Mouse (Mus musculus) heart, adult 2 months (tissue): ENCODE measurements around the gene Dnajc10. TPM values are rescaled to one million over a fixed set of nuclear protein-coding genes. Genes with fewer than 3 reads are reported as not detected.

ENCODE experiments used
- DNase-seq, 2 experiments: peaks; one replicate each; pipeline ENCODE4 v3.0.0; 2021
- H3K27ac ChIP-seq: fragments of 200-600 bp; 2 replicates; pipeline ENCODE4 v1.8.1; 2022
- H3K27me3 ChIP-seq: fragments of 200-500 bp; 2 replicates; pipeline ENCODE4 v1.6.1; 2012; ENCODE audit warnings: mild to moderate bottlenecking, low read length, inconsistent platforms, mixed read lengths; ENCODE audit not compliant: control insufficient read depth, insufficient read depth
- H3K36me3 ChIP-seq: fragments of 200-500 bp; 2 replicates; pipeline ENCODE4 v1.6.1; 2012; ENCODE audit warnings: low read length, inconsistent platforms; ENCODE audit not compliant: control insufficient read depth, insufficient read depth
- H3K4me1 ChIP-seq: fragments of 200-500 bp; 2 replicates; pipeline ENCODE4 v1.6.1; 2011; ENCODE audit warnings: low read length; ENCODE audit not compliant: control insufficient read depth, insufficient read depth
- H3K4me3 ChIP-seq: fragments of 200-600 bp; 2 replicates; pipeline ENCODE4 v1.8.1; 2022
- H3K79me2 ChIP-seq: fragments of 200-500 bp; replicated peaks from 2 replicates; pipeline ENCODE4 v1.6.1; 2012; ENCODE audit warnings: mild to moderate bottlenecking, inconsistent platforms, low read length, moderate library complexity, mixed read lengths; ENCODE audit not compliant: control insufficient read depth, insufficient read depth
- H3K9ac ChIP-seq: fragments of 200-500 bp; 2 replicates; pipeline ENCODE4 v1.6.1; 2012; ENCODE audit warnings: low read depth, mild to moderate bottlenecking, control low read depth, inconsistent platforms, low read length, mixed read lengths
- CTCF ChIP-seq: fragments of 200-600 bp; IDR thresholded peaks from 2 replicates; pipeline ENCODE4 v1.8.1; 2022; ENCODE audit warnings: antibody characterized with exemption, mild to moderate bottlenecking, moderate library complexity
- EP300 ChIP-seq: fragments of 200-500 bp; IDR thresholded peaks from 2 replicates; pipeline ENCODE4 v1.6.1; 2011; ENCODE audit warnings: low read depth, low read length, control low read depth; ENCODE audit not compliant: insufficient read depth
- POLR2A ChIP-seq: fragments of 200-500 bp; IDR thresholded peaks from 2 replicates; pipeline ENCODE4 v1.6.1; 2011; ENCODE audit warnings: mild to moderate bottlenecking, low read depth, low read length, control low read depth; ENCODE audit not compliant: insufficient read depth
- WGBS: fragments of 180-500 bp; shearing (Covaris S2); methylation state at CpG from one replicate; pipeline ENCODE4 v1.1.7; 2018; 5-methylcytosine and 5-hydroxymethylcytosine counted together
- intact Hi-C: fragments of 180-260 bp; cut with DNase I; formaldehyde crosslinking; loops from one replicate; pipeline ENCODE4 v1.15.1; 2025
- long read RNA-seq: library from polyadenylated mRNA; stranded (forward); transcript quantifications from one replicate; pipeline ENCODE4 v2.0.0, GENCODE M21; 2021
- polyA plus RNA-seq: library from polyadenylated mRNA; depleted of rRNA; stranded (reverse); fragments of >200 nt; gene quantifications from 2 replicates; pipeline ENCODE4 v1.2.3, GENCODE M21; 2012; rRNA removed
- total RNA-seq, 2 experiments: library from RNA; stranded (reverse); gene quantifications; 2 replicates each; pipeline ENCODE4 v1.2.3; 2021

The Dnajc10 gene
- total RNA-seq (10 to 100 TPM; 32.6 to 33.9 TPM), polyA plus RNA-seq (12.9 and 23.5 TPM in 2 replicates)
- long read RNA-seq, full-length matches to known transcripts = 48 of 52 reads
- long read RNA-seq, partial matches to known transcripts = 4 of 52 reads
- long read RNA-seq, other reads (novel, unspliced or antisense) = 0 of 52 reads

DNA sequence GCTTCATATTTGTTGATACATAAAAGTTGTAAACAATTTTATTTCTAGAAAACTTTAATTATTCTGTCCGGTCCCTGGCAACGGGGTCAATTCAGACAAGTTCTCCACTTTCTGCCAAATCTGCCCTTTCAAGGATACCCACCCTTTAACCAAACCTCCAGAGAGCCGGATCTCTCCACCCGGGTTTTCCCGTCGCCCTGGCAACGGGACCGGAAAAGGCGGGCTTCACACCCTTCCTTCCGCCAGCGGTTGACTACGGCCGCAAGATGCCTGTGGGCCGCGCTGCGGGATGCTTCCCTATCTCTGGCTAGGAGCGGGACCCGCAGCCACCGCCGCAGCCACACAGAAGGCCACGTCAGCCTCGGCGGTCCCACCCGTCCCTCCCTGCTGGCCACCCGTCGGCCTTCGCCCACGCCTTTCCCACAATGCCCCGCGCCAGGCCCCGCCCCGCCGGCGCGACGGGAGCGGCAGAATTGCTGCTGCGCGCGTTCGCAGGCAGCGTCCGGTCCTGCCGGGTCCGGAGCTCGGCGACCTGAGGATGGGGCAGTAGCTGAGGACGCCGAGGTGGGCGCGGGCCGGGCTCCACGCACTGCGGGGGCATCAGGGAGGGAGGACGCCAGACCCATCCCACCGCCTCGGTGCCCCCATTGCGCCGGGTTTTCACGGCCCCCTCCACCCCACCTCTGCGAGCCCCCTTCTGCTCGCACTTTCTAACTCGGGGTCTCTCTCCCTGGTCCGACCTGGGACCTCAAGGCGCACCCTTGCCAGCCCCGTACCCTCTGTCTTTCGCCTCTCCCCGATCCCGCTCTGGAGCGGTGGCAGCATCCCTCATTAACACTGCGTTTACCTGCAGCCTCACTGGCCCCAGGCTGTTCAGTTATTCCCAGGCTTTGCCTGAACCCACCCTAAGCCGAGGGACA, at the start of gene Dnajc10:
Gene Dnajc10, plus strand, starts transcription at position 225 of the 920 bp plus-strand sequence.
- Histone ChIP-seq H3K4me3 (peak within 1 kb of the TSS; percentile 93), H3K79me2 (no peaks in the 10 kb centered on the region), H3K27ac (peak within 1 kb of the TSS; percentile 97), H3K36me3 (no peaks in the 10 kb centered on the region; the same call in none of the 2 replicates), H3K4me1 (no peaks in the 10 kb centered on the region; the same call in 1 of the 2 replicates), H3K27me3 (no peaks in the 10 kb centered on the region), H3K9ac (peak within 1 kb of the TSS; percentile 95)
- 0 out of 2 replicates have a peak, but pooled peaks have one; percentile 3 for TF ChIP-seq CTCF
- TF ChIP-seq EP300 = 0 out of 2 replicates have a peak, but pooled peaks have one; percentile 20
- TF ChIP-seq POLR2A = peak; percentile 64; the same call in 1 of the 2 replicates
- DNase-seq = peak; percentile 96 to 97
- intact Hi-C loops = loop anchor here (5.0 kb wide), 1 partner anchor 327 kb away; no protein-coding TSS in a partner anchor
- under 1% methylated on average over 68 of the region's 72 CpGs for WGBS

- Histone ChIP-seq H3K79me2 (no peaks in the 10 kb centered on the region), H3K9ac (peak overlapping the region; percentile 40; the same call in 1 of the 2 replicates), H3K36me3 (peaks cover 2% of the 10 kb centered on the region), H3K4me1 (peaks cover 3% of the 10 kb centered on the region), H3K27ac (no peak overlapping the region), H3K27me3 (no peaks in the 10 kb centered on the region), H3K4me3 (no peak overlapping the region)
- DNase-seq = peak; percentile 37 to 49
- intact Hi-C loops = loop anchor here (1.0 kb wide), 1 partner anchor 402 kb away; no protein-coding TSS in a partner anchor
- peak; percentile 88 for TF ChIP-seq CTCF
- TF ChIP-seq EP300 = 0 out of 2 replicates have a peak, but pooled peaks have one; percentile 45
- TF ChIP-seq POLR2A = no peak
- WGBS = 13% methylated on average over 11 of the region's 11 CpGs
These were observed 48.4 kb upstream of the Dnajc10 start for GRCm38 (mm10) chr2:80266894-80267293.

GRCm38 (mm10) chr2:80268053-80268452, 47.2 kb upstream of the Dnajc10 start:
- Histone ChIP-seq H3K27me3 (no peaks in the 10 kb centered on the region), H3K36me3 (peaks cover 2% of the 10 kb centered on the region), H3K4me3 (no peak overlapping the region), H3K9ac (no peak overlapping the region), H3K79me2 (no peaks in the 10 kb centered on the region), H3K27ac (no peak overlapping the region), H3K4me1 (peaks cover 3% of the 10 kb centered on the region)
- TF ChIP-seq POLR2A (no peak), CTCF (peak; percentile 87)
- intact Hi-C loops = no loop called here
- no peak for DNase-seq
- 58% methylated on average over 4 of the region's 4 CpGs for WGBS

DNA sequence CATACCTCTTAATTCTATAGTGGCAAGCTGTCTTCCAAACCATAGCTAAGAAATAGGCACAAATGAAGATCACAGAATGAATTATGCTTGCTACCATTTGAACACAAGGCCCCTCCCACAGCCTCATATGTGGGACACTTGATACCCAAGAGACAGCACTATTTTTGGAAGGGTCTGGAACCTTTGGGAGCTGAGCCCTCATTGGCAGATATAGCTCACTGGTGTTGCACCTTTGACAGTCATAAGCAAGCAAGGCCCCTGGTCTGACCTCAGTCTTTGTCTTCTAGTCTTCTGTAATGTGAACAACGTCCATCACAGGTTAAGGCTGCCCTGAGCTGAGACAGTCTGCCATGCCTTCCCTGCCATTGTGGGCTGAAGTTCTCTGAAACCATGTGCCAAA, 43.8 kb upstream of the Dnajc10 start:
- Histone ChIP-seq H3K27ac (peak overlapping the region; percentile 27), H3K4me1 (peaks cover 3% of the 10 kb centered on the region), H3K4me3 (no peak overlapping the region), H3K36me3 (peaks cover 2% of the 10 kb centered on the region), H3K9ac (no peak overlapping the region), H3K27me3 (no peaks in the 10 kb centered on the region), H3K79me2 (no peaks in the 10 kb centered on the region)
- TF ChIP-seq CTCF = no peak
- no peak for TF ChIP-seq POLR2A
- no peak for TF ChIP-seq EP300
- WGBS = 27% methylated on average over 1 of the region's 1 CpGs
- intact Hi-C loops = no loop called here
- DNase-seq = peak; percentile 11 to 22

DNA sequence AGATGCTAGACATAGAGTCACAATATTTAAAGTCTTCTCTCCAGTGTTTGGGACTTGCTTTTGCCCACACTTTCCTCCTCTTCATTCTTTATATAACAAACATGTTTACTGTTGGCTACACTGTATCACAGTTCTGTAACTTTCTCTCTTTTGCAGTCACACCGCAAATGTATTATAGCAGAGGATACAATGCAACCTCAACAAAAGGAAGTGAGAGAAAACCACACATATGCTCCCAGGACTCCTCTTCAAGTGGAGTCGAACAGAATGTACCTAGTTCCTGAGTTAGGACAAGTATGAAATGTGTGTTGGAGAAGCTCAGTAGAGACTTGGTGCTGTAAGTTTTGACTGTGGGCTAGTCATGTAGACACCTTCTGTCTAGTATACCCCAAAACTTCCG, 42.2 kb upstream of the Dnajc10 start:
- intact Hi-C loops = no loop called here
- peaks cover 1% of the 10 kb centered on the region for H3K4me1 ChIP-seq
- no peak overlapping the region for H3K4me3 ChIP-seq
- H3K9ac ChIP-seq = no peak overlapping the region
- TF ChIP-seq EP300 = no peak
- no peaks in the 10 kb centered on the region for H3K27me3 ChIP-seq
- no peak overlapping the region for H3K27ac ChIP-seq
- H3K79me2 ChIP-seq = no peaks in the 10 kb centered on the region
- DNase-seq = no peak
- WGBS = 82% methylated on average over 3 of the region's 3 CpGs
- peaks cover 2% of the 10 kb centered on the region for H3K36me3 ChIP-seq

DNA sequence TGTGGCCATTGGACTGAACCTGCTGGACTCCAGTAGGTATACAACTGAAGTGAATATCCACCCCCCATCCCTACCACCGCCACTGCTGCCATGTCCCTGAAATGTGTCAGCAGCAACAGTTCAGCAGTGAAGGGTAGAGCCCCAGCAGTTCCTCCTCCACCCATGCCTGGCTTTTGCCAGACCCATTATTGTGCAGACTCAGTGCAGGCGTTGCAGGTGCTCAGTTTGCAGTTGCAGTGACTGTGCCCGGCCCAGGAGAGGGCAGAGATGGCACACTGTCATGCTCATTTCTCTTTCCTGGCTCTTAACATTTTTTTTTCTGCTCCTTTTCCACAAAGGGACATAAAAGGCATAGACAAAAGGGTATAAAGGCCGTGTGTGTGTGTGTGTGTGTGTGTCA, 41.5 kb upstream of the Dnajc10 start:
- H3K4me3 ChIP-seq = no peak overlapping the region
- no peaks in the 10 kb centered on the region for H3K79me2 ChIP-seq
- no peak for TF ChIP-seq POLR2A
- TF ChIP-seq CTCF = no peak
- no peak for TF ChIP-seq EP300
- intact Hi-C loops = no loop called here
- no peaks in the 10 kb centered on the region for H3K27me3 ChIP-seq
- H3K4me1 ChIP-seq = peaks cover 1% of the 10 kb centered on the region
- no peak overlapping the region for H3K9ac ChIP-seq
- H3K36me3 ChIP-seq = peaks cover 2% of the 10 kb centered on the region
- 76% methylated on average over 4 of the region's 4 CpGs for WGBS
- DNase-seq = no peak
- no peak overlapping the region for H3K27ac ChIP-seq
